Mouse (Mus musculus) adipocyte (in vitro differentiated cells): ENCODE measurements around the gene Vwa7.
"Not testable (repeated sequence)": the region's sequence is repeated elsewhere in the genome, so short reads cannot be mapped to it uniquely, and the experiment has no call there.

Source experiments
- DNase-seq: peaks from one replicate; pipeline ENCODE4 v3.0.0-alpha.2; 2016; ENCODE audit warnings: low spot score

Gene Vwa7

DNA sequence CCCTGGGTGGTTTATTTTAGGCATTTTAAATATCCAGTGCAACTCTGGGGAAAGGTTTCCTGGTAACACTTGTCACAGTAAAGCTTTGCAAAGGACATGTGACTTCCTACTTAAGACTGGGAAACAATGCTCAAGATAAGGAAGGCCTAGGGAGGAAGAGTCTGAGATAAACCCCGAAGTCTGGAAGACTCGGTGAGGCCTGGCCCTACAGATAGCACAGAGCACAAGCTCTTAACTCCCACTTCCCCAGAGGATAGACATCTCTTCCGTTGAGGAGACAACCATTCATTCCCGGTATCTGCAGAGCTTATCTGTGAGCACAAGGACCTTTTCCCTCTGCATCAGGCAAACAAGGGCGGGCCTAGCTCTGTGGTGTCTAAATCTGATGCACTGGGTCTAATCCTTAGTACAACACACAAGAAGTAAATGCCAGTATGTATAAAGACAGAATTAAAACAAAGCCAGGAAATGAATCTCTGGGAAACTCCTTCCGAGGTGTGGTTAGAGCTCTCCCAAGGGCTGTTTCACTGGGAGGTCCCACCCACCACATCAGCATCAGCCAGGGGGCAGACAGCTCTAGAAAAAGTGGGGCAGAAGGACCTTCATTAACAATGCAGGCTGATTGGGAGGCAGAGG lies 5.6 kb downstream of the Vwa7 start:
- DNase-seq = no peak

DNA sequence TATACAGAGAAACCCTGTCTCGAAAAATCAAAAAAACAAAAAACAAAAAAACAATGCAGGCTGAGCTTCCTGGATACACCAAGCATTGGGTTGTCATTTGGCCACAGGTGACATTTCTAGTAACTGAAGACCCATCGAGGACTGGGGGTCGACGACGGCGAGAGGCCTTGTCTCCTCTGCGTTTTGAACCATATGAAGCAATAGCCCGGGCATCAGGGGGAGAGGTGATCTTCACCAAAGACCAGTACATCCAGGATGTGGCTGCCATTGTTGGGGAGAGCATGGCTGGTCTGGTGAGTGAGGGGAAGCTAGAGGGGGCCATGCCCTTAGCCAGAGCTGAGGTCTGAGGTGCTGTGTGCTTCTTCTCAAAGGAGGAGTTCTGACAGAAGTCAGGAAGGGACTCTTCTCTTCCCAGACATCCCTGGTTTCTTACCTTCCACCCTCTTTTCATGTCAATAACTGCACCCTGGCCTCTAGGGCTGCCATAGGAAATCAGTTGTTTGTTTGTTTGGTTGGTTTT lies 6.2 kb downstream of the Vwa7 start:
- no peak for DNase-seq

DNA sequence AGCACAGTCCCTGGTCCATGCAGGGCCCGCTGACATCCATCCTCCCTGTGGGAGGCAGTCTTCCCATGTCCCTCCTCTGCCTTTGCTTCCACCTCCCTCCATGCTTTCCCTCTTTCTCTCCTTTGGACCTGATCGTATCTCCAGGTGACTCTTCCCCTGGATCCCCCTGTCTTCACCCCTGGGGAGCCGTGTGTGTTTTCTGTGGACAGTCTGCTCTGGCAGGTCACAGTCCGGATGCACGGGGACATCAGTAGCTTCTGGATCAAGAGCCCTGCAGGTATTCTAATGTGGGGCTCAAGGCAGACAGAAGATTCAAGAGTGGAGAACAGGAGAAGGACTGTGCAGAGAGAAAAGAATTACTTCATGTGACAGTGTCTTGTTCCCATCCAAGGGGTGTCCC lies 6.8 kb downstream of the Vwa7 start:
- DNase-seq = no peak

DNA sequence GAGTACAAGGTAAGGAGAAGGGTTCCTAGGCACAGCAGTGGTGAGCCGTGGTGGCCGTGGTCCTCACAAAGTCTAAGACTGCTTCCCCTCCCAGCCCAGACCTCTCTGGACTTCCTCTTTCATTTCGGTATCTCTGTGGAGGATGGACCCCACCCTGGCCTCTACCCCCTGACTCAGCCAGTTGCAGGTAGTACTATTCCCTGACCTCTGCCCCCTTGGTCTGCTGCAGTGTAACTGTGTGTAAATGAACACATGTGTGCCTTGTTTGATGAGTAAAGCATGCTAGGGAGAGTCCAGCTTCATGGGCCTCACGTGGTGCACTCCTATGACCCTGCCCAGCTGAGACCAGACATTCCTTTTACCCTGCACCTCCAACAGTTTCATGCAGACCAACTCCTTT lies 7.4 kb downstream of the Vwa7 start:
- no peak for DNase-seq

DNA sequence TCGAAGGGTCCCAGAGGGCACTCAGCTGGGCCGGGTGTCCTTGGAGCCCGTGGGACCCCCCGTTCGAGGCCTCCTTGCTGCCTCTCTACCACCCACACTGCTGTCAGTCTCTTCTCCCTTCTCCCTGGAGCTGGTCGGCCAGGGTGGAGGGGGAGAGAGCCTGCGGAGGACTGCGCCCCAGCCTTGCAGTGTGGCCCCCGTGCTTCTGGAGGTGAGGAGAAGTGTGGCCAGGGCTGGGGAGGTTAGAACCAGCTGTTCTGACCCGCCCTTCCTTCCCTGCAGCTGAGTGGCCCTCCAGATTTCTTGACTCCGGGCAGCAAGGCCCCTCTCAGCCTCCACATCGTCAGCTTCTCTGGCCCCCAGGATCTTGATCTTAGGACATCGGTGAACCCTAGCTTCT lies 7.9 kb downstream of the Vwa7 start:
- DNase-seq = no peak

DNA sequence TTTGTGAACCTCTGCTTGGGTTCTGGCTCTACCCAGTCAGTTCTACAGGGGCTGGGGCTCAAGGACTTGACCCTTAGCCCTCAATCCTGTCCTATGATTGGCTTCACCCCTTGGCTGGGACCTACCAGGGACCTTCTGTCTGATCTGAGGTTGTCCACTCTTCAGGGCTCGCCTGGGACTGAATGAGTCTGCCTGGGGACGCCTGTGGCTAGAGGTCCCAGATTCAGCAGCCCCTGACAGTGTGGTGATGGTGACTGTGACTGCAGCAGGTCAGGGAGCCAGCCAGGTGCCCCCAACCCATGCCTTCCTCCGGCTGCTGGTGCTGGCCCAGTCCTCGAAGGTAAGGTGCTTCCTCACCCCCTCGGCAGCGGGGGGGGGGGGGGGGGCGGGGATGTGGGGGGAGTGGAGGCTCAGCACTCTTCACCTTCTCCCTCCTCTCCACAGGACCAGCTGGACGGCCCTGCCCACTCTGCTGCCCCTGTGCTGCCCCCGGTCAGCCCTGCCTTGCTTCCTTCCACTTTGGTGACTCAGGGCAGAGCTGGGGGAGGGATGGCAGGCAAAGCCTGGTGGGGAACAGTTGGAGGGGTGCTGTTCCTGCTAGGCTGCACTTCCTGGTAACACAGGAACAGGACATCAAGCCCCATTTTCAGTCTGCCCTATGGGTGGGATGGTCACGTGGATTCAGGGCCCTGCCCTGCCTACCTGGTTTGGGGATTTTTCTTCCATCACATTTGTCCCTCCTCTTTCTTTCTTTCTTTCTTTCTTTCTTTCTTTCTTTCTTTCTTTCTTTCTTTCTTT lies 8.5 kb downstream of the Vwa7 start:
- no peak for DNase-seq

DNA sequence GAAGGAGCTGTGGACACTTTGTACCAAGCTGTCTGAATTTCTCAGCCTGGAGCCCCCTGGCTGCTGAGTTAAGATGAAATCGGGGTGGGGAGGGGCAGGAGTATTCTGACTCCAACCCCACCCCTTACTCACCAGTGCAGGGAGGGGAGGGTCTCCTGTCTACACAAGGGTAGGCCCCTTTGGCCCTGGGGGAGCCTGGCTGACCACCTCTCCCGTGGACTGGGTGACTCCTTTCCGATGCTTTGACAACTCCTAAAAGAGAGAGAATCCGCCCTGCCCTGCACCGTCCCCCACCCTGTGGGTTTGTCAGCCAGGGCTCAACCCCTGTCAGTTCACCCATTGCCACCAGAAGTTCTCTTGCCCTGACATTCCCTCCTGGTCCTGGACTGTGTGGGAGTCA lies 9.8 kb downstream of the Vwa7 start:
- no peak for DNase-seq

DNA sequence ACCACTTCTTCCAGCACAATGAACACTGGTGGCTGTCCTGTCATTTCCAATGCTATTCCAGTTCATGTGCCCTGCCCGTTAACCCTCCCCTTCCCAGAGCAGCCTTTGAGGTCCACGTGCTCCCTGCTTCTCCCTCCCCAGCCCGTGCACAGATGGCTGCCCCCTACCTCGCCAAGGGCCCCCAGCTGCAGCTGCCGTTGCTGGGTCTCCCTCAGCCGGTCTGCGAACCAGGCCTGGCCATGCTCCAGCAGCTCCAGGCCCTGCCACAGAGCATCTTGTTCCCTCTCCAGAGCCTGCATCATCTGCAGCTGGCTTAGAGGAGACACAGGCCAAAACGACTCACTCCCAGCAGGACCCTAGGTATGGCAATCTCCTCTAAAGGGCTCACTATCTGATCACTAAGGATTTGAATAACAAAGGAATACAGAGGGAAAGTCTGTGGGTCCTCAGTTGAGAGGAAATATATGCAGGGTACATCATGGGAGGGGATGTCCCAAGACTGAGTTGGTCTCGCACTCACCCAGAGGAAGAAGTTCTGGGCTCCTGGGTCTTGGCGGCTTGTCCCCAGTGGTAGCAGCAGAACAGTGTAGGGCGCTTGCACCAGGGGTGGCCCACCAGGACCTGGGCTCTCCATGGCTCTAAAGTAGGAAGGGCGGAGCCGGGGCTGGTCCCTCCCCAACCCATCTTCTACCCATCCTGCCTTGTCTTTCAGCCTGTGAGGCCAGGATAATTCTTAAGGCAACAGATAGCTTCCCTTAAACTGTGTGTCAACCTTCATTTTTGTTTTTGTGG lies 11.1 kb downstream of the Vwa7 start, which contains the start of gene Sapcd1:
TSS of gene Sapcd1 (minus strand) at position 740 of the 792 bp plus-strand sequence.
- DNase-seq = no peak

DNA sequence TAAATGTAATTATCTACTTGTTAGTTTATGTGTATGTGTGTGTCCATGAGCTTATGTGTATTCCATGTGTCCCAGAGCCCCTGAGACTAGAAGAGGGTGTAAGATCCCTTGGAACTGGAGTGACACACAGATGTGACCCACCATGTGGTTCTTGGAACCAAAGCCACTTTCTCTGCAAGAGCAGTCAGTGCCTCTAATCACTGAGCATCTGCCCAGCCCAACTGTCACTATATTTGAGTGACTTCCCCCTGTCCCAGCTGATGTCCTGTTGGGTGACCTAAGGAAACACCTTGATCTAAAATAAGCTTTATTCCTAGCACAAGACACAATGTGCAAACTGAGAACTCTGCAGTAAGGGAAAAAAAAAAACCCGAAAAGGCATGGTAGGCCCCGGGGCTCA lies 11.9 kb downstream of the Vwa7 start:
- no peak for DNase-seq

DNA sequence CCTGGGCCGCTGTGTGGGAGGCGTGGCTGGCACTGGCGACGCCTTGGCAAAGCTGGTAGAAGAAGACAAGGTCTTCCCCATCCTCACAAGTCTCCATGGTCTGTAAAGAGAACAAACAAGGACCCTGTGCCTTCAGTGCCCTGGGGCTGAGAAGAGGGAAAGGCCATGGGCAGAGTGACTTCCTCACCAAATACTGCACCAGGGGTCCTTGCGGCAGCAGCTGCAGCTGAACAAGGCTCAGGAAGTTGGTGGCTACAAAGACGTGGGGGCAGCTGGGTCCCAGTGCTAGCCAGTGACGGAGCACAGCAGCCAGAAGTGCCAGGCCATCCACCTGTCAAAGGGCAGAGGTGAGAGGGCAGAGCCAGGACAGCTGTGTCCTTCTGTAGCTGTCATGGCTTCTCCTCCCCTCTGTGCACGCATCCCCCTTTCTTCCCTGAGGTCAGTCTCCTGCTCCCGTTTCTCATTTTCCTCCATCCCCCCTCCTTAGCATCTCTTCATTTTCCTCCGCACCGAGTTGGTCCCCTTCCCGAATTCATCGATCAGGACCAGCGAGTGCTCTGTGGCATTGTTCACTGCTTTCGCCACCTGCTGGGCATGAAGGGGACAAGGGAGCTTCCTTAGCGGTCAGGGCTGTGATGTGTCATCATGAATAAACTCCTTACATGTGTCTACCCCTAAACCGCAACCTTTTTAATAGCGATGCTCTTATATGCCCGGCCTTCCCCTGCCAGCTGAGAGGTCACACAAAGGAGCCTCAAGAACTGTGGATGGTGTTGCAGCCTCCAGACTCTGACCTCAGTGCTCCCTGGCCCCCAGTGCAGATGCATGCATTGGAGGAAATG lies 13.5 kb downstream of the Vwa7 start:
- no peak for DNase-seq

DNA sequence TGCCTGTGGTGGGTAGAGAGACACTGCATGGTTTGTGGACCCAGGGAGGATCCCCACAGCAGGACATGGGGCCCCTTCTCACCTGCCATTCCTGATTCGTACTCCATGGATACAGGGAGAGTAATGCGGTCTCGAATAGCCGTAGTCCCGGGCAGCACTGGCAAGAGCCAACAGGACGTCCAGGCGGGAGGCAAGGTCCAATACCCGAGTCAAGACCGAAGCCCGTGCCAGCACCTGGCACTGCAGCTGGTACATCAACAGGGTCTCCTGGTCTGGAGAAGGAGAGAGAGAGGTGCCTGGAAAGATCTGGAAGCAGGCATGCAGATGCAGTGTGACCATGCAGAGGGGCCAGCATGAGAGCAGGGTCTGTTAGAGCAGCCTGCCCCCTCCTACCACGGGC lies 14.9 kb downstream of the Vwa7 start:
- no peak for DNase-seq

DNA sequence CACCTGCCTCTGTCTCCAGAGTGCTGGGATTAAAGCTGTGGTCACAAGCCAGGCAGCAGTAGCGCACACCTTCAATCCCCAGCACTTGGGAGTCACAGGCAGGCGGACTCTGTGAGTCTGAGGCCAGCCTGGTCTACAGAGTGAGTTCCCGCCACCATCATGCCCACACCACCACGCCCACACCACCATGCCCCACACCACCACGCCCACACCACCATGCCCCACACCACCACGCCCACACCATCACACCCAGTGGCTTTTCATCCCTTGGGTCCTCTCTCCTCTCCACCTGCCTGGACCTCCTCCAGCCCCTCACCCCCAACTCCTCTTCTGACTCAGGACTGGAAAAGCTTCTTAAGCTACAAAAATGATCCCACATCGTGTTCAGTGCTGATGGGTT lies 15.5 kb downstream of the Vwa7 start:
- no peak for DNase-seq

DNA sequence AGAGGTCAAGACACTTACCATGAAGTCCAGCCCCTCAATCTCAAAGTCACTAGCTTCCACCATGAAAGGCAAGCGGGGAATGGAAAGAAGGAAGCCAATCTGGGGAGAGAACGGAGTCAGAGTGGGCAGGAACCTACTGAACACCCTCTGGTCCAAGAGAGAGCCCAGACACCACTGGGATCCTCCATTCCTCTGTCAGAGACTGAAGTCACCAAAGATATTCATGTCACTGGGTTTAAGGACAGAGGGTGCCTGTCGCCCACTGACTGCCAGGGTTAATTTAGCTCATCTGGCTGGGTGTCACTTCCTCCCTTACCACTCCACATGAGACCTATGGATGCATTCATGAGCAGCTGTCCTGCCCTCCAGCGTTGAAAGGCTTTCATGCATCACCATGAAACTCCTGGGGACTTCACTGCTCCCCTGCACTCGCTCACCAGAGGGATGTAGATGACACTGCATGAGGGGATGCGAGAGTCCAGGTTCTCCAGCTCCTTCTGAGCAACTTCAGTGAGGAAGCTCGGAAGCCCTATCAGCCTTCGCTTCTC lies 16.0 kb downstream of the Vwa7 start:
- DNase-seq = no peak

DNA sequence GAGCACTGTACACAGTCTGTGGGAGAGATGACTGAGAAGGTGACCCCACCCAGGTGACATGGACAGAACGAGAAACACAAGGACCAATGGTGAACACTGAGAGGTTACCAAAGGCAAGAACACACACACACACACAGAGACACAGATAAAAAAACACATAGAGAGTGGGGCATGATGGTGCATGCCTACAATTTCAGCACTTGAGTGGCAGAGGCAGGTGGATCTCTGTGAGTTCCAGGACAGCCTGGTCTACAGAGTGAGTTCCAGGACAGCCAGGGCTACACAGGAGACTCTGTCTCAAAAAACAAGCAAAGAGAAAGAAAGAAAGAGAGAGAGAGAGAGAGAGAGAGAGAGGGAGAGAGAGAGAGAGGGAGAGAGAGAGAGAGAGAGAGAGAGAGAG lies 17.3 kb downstream of the Vwa7 start:
- not testable (repeated sequence) for DNase-seq

DNA sequence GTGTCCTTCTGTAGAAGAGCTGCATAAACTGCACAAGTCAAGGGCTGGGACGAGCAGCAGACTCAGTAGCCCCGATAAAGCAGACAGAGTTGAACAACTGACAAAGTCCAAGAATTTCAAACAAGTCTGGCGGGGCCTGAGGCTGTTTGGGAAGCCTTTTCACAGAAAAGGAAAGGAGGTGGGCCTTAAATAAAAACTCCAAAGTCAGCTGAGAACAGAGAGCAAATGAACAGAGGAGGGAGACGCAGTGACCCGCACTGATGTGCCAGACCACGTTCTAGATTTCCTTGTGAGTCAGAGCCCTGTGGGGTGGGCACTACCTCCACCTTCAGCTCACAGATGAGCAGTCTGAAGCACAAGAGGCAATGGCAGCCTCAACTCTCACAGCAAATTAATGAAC lies 18.5 kb downstream of the Vwa7 start:
- no peak for DNase-seq

DNA sequence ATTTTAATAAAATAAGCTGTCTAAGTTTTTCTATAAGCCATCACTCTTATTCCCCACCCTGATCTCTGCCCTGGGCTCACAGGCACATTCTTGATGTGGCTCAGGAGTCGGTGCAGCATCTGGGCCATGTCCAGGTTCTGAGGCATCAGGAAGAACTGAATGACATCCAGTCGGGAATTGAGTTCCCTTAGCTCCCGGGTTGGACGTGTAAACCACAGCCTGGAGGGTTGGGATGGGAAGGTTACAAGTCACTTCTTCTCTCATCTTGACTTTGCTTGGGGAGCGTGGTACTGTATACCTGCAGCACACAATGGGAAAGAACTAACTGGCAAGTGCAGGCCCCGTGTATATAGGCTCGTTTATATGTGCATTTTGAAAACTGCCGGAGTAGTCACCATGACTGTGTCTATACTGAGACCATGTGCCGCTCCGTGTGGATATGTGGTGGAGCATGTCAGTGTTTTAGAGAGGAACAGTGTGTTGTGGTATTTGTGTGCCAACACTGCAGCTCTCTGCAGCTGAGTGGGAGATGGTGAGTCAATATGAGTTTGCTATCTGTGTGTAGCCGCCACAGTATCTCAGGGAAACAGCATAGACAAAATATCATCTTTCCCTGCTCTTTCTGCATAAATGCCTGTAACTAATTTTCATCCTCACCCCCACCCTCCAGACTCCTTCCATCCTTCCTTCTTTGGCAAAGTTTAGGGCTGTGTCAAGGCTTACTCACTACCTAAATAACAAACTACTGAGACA lies 22.9 kb downstream of the Vwa7 start:
- no peak for DNase-seq

DNA sequence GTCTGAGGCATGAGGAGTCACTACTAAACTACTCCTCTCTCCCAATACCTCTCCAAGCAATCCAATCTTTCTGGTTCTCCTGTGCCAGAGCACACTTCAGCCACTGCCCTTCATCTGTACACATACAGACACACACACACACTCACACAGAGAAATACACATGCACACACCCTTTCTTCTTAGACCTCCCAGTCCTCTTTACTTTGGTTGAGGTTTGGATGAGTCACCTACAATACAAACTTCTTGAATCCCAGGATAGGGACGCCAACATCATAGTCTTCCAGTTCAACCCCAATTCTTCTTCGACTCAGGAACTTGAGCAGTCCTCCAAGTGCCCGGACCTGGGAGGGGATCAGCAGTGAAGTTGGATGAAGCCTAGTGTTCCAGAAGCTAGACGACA lies 27.4 kb downstream of the Vwa7 start:
- no peak for DNase-seq

DNA sequence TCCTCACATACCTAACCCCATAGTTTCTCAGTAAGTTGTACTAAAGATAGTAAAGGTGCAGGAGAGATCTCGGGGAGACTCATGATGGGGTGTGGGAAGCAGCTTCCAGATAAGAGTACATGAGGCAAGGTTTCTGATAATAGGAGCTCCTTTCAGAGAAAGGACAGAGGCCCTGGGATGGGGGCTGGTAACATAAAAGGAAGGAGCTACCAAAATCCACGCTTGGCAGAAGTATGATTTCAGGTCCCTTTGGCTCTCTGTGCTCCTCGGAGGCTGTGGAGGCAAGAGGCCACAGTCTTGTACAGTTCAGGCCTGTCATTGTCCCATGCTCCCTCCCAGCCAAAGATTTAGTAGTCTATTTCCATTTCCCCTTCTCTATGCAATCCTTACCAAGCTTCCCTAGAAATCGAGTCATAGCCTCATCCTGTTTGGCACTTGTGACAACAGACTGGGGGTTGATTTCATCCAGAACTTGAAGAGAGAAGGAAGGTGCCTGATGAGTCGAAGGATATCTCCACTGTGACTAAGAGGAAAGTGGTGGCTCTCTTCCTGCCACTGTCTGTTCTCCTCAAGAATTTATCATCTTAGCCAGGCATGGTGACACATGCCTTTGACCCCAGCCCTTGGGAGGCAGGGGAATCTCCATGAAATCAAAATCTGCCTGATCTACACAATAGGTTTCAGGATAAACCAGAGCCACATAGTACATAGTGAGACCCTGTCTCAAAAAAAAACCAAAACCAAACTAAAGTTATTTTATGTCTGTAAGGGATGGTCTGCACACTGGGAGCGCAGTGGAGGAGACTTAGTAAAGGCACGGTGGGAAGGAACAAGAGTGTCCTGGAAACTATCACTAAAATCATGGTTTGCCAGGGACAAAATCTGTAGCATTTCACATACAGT lies 28.8 kb downstream of the Vwa7 start:
- no peak for DNase-seq

DNA sequence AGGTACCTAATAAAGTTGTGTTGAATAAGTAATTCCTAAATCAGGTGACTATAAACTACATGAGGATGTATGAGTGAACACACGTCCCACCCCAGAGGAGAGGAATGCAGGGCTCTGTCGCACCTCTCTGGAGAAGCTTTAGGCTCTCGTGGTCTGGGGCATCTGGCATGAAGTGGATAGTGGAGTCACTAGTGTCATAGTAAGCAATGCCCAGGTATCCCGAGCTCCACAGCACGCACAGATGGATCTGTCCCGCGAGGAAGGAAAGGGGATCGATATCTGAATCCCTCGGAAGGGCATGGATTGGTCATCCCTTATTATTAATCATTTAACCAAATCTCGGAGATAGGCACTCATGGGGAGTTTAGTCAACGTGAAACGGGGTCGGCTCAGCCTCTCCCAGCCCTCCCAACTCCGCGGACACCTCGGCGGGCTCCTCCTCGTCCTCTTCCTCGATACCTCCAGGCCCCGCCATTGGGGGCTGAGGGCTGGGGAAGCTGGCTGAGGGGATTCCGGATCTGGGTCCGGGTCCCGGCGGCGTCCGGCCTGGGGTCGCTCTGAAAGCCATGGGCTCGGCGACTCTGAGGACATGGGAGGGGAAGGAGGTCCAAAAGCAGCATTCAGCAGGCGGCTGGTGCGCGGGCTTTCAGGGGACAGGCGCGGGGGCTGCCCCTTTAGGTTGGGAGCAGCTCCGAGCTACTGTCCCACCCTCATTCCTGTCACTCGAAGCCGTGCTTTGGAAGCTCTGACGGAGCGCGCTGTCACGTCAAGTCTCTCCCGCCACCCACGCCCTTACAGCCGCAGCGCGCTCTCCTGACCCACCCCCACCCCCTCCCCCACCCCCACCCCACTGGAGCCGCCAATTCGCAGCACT lies 29.7 kb downstream of the Vwa7 start:
- no peak for DNase-seq
